Mouse (Mus musculus): ENCODE data around the gene Hdac10. TPM values are rescaled to one million over a fixed set of nuclear protein-coding genes. Genes with fewer than 3 reads are reported as not detected.

Hdac10 gene
- 28.4 TPM for polyA plus RNA-seq (2015; fragmentation: Illumina TruSeq; extraction: RNeasy Lipid Tissue Mini Kit (QIAGEN cat#74804); ENCODE audit: insufficient read depth, low replicate concordance)

GRCm38 (mm10) chr15:89128382-89129350, at the start of gene Hdac10:
Gene Hdac10, minus strand, starts transcription at chr15:89128700.

GRCm38 (mm10) chr15:89149271-89150040, 21.0 kb upstream of the Hdac10 start, which contains the start of gene Mapk11:
Gene Mapk11, minus strand, starts transcription at chr15:89149628.

DNA sequence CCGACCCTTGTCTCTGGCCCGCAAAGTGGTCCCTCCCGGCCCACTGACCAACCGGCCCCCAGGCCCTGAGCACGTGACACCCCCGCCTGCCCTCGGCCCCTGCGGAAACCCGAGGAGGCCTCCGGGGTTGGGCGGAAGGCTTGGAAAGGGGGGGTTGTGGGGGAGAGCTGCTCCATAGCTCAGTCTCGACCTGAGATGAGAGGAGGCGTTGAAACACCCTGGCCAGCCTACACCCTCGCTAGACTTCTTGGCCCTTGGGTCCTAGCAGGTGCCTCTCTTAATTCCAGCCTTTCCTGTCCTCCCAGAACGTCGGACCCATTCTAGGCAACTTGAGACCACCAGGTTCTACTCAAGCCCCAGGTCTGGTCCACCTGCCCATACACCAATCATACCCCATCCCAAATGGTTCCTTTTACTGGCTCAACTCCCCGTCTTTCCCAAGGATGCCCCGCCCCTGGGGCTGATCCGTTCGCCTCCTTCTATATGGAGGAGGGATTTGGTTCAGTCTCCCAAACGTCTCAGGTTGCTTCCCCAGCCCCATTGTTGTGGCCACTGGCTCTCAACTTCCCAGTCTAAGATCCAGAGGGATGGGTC, 12.3 kb upstream of the Hdac10 start, which contains the start of gene Mapk12:
Gene Mapk12 (minus strand): TSS at position 45 of the 594 bp plus-strand sequence.

DNA sequence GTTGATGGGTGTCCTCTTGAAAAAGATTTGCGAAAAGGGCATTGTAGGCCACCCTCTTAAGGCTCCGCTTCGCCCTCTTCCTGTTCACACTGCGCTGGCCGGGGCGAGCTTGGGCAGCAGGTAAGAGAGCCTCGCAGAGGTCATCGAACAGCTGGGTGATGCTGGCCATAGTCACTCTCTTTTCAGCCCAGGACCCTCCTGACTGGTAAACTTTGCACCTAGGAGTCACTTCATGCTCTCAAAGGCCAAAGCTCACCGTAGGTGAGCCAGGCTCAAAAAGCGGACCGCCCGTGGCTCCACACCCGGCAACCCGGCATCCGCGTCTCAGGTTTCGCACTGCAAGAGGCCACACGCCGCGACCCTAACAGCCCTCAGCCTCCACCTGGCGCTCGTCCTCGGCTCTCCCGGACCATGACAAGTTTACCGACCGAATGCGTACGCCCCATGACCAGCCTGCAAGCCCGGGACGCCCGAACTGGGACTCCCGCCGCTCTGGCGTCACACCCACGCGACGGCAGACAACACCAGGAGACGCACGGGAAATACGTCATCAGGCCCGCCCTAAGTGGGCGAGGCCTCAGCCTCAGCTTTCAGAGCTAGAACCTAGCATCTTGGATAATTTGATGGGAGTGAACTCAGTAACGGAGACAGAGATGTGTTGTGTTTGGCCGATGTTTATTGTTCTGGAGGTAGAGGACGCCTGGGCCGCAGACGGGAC, 5.7 kb downstream of the Hdac10 start, which contains the start of gene Tubgcp6:
Gene Tubgcp6 (minus strand): TSS at position 464 of the 718 bp plus-strand sequence.

DNA sequence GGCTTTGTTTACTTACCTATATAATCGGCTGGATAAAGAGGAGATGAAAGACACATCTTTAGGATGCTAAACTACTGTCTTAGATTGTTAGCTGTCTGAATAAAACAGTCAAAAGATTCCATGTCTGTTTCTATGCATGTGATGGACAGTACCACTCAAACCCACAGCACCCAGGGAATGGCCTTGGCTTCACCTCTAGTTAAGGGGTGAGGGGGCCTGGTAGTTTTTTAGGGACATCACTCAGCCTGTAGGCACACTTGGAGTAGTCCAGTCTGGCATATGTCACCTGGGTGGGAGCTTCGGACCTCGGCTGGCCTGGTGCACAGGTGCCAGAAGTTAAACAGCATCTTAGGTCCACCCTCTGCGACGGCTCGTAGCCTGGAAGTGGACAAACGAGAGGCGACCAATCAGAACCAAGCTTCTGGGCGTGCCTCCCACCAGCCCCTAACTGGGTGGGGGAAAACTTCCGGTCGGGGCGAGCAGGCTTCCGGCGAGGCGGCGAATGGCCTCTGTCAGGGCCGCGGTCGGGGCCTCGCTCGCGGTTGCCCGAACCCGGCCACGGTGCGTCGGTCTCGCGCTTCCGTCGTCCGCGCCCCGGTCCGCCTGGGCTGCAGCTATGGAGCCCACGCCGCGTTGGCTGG, 39.8 kb downstream of the Hdac10 start, which contains the start of gene Selenoo:
Gene Selenoo (plus strand): TSS at position 478 of the 641 bp plus-strand sequence.

GRCm38 (mm10) chr15:89074613-89075477, 53.7 kb downstream of the Hdac10 start, which contains the start of gene Trabd:
Gene Trabd, plus strand, starts transcription at chr15:89075124.

Other genes with a start within 250 kb of the Hdac10 start
- gene Ttll8, start 174.3 kb downstream of the Hdac10 start, polyA plus RNA-seq (2015; fragmentation: Illumina TruSeq; extraction: RNeasy Lipid Tissue Mini Kit (QIAGEN cat#74804); ENCODE audit: insufficient read depth, low replicate concordance): not detected
- 2.5 TPM for gene Mlc1, start 149.7 kb downstream of the Hdac10 start, polyA plus RNA-seq (2015; fragmentation: Illumina TruSeq; extraction: RNeasy Lipid Tissue Mini Kit (QIAGEN cat#74804); ENCODE audit: insufficient read depth, low replicate concordance)
- gene Mov10l1, start 145.8 kb downstream of the Hdac10 start, polyA plus RNA-seq (2015; fragmentation: Illumina TruSeq; extraction: RNeasy Lipid Tissue Mini Kit (QIAGEN cat#74804); ENCODE audit: insufficient read depth, low replicate concordance): not detected
- gene Panx2, start 69.0 kb downstream of the Hdac10 start, polyA plus RNA-seq (2015; fragmentation: Illumina TruSeq; extraction: RNeasy Lipid Tissue Mini Kit (QIAGEN cat#74804); ENCODE audit: insufficient read depth, low replicate concordance): not detected
- 19.4 TPM for gene Trabd, start 53.6 kb downstream of the Hdac10 start, polyA plus RNA-seq (2015; fragmentation: Illumina TruSeq; extraction: RNeasy Lipid Tissue Mini Kit (QIAGEN cat#74804); ENCODE audit: insufficient read depth, low replicate concordance)
- gene Selenoo, start 39.6 kb downstream of the Hdac10 start, polyA plus RNA-seq (2015; fragmentation: Illumina TruSeq; extraction: RNeasy Lipid Tissue Mini Kit (QIAGEN cat#74804); ENCODE audit: insufficient read depth, low replicate concordance): 22.7 TPM
- 18.4 TPM for gene Tubgcp6, start 5.6 kb downstream of the Hdac10 start, polyA plus RNA-seq (2015; fragmentation: Illumina TruSeq; extraction: RNeasy Lipid Tissue Mini Kit (QIAGEN cat#74804); ENCODE audit: insufficient read depth, low replicate concordance)
- 12.4 TPM for gene Mapk12, start 12.0 kb upstream of the Hdac10 start, polyA plus RNA-seq (2015; fragmentation: Illumina TruSeq; extraction: RNeasy Lipid Tissue Mini Kit (QIAGEN cat#74804); ENCODE audit: insufficient read depth, low replicate concordance)
- 35.3 TPM for gene Mapk11, start 20.9 kb upstream of the Hdac10 start, polyA plus RNA-seq (2015; fragmentation: Illumina TruSeq; extraction: RNeasy Lipid Tissue Mini Kit (QIAGEN cat#74804); ENCODE audit: insufficient read depth, low replicate concordance)
- gene Plxnb2, start 52.1 kb upstream of the Hdac10 start, polyA plus RNA-seq (2015; fragmentation: Illumina TruSeq; extraction: RNeasy Lipid Tissue Mini Kit (QIAGEN cat#74804); ENCODE audit: insufficient read depth, low replicate concordance): 25.2 TPM
- gene Dennd6b, start 67.8 kb upstream of the Hdac10 start, polyA plus RNA-seq (2015; fragmentation: Illumina TruSeq; extraction: RNeasy Lipid Tissue Mini Kit (QIAGEN cat#74804); ENCODE audit: insufficient read depth, low replicate concordance): 10.5 TPM
- gene Ppp6r2, start 82.9 kb upstream of the Hdac10 start, polyA plus RNA-seq (2015; fragmentation: Illumina TruSeq; extraction: RNeasy Lipid Tissue Mini Kit (QIAGEN cat#74804); ENCODE audit: insufficient read depth, low replicate concordance): 33.9 TPM
- 77.3 TPM for gene Sbf1, start 186.6 kb upstream of the Hdac10 start, polyA plus RNA-seq (2015; fragmentation: Illumina TruSeq; extraction: RNeasy Lipid Tissue Mini Kit (QIAGEN cat#74804); ENCODE audit: insufficient read depth, low replicate concordance)
- gene Adm2, start 194.0 kb upstream of the Hdac10 start, polyA plus RNA-seq (2015; fragmentation: Illumina TruSeq; extraction: RNeasy Lipid Tissue Mini Kit (QIAGEN cat#74804); ENCODE audit: insufficient read depth, low replicate concordance): 0.61 TPM
- not detected for gene Miox, start 205.7 kb upstream of the Hdac10 start, polyA plus RNA-seq (2015; fragmentation: Illumina TruSeq; extraction: RNeasy Lipid Tissue Mini Kit (QIAGEN cat#74804); ENCODE audit: insufficient read depth, low replicate concordance)
- 12.4 TPM for gene Lmf2, start 227.0 kb upstream of the Hdac10 start, polyA plus RNA-seq (2015; fragmentation: Illumina TruSeq; extraction: RNeasy Lipid Tissue Mini Kit (QIAGEN cat#74804); ENCODE audit: insufficient read depth, low replicate concordance)
- gene Ncaph2, start 227.0 kb upstream of the Hdac10 start, polyA plus RNA-seq (2015; fragmentation: Illumina TruSeq; extraction: RNeasy Lipid Tissue Mini Kit (QIAGEN cat#74804); ENCODE audit: insufficient read depth, low replicate concordance): 70.9 TPM
- gene Sco2, start 245.1 kb upstream of the Hdac10 start, polyA plus RNA-seq (2015; fragmentation: Illumina TruSeq; extraction: RNeasy Lipid Tissue Mini Kit (QIAGEN cat#74804); ENCODE audit: insufficient read depth, low replicate concordance): 4.4 TPM
- gene Tymp, start 248.3 kb upstream of the Hdac10 start, polyA plus RNA-seq (2015; fragmentation: Illumina TruSeq; extraction: RNeasy Lipid Tissue Mini Kit (QIAGEN cat#74804); ENCODE audit: insufficient read depth, low replicate concordance): not detected

All from spleen, adult 10 weeks (tissue).